Mouse (Mus musculus) kidney, adult 2 months (tissue): ENCODE results near the gene Ttc30b. TPM values are rescaled to one million over a fixed set of nuclear protein-coding genes. Genes with fewer than 3 reads are reported as not detected.
A peak's percentile ranks its signal among the peaks of the same experiment; 100 is the strongest.
"Not testable (repeated sequence)": the region's sequence is repeated elsewhere in the genome, so short reads cannot be mapped to it uniquely, and the experiment has no call there.

Experiments
- DNase-seq: peaks from one replicate; pipeline ENCODE4 v3.0.0; 2021
- H3K27ac ChIP-seq: fragments of 200-500 bp; 2 replicates; pipeline ENCODE4 v1.5.1; 2012; ENCODE audit warnings: low read depth, low read length, control low read depth, inconsistent platforms; ENCODE audit not compliant: insufficient read depth
- H3K27me3 ChIP-seq: fragments of 200-500 bp; replicated peaks from 2 replicates; pipeline ENCODE4 v1.6.1; 2012; ENCODE audit warnings: mild to moderate bottlenecking, moderate library complexity, low read length, inconsistent platforms; ENCODE audit not compliant: control insufficient read depth, insufficient read depth
- H3K36me3 ChIP-seq: fragments of 200-500 bp; 2 replicates; pipeline ENCODE4 v1.6.1; 2012; ENCODE audit warnings: mild to moderate bottlenecking, moderate library complexity, low read length, inconsistent platforms; ENCODE audit not compliant: control insufficient read depth, insufficient read depth
- H3K4me1 ChIP-seq: fragments of 200-500 bp; 2 replicates; pipeline ENCODE4 v1.6.1; 2011; ENCODE audit warnings: low read length; ENCODE audit not compliant: control insufficient read depth, insufficient read depth
- H3K4me3 ChIP-seq: fragments of 200-500 bp; 2 replicates; pipeline ENCODE4 v1.5.1; 2011; ENCODE audit warnings: mild to moderate bottlenecking, low read depth, low read length, control low read depth; ENCODE audit not compliant: insufficient read depth
- CTCF ChIP-seq: fragments of 200-500 bp; conservative IDR thresholded peaks from 2 replicates; pipeline ENCODE4 v1.5.1; 2011; ENCODE audit warnings: low read depth, mild to moderate bottlenecking, control low read depth, low read length, moderate library complexity, mixed read lengths; ENCODE audit not compliant: insufficient read depth, insufficient read length
- POLR2A ChIP-seq: fragments of 200-500 bp; IDR thresholded peaks from one replicate; pipeline ENCODE4 v1.6.1; 2011; ENCODE audit warnings: low read depth, low read length, control low read depth
- WGBS: fragments of 180-500 bp; shearing (Covaris S2); methylation state at CpG from one replicate; pipeline ENCODE4 v1.1.7; 2018; 5-methylcytosine and 5-hydroxymethylcytosine counted together
- polyA plus RNA-seq: library from polyadenylated mRNA; depleted of rRNA; stranded (reverse); fragments of >200 nt; gene quantifications from 2 replicates; pipeline ENCODE4 v1.2.3, GENCODE M21; 2012

Gene Ttc30b
- polyA plus RNA-seq, 1 experiment, result 9.4 TPM

GRCm38 (mm10) chr2:75976070-75976469 is 37.7 kb upstream of the Ttc30b start:
- H3K36me3 ChIP-seq, H3K27me3 ChIP-seq, H3K4me3 ChIP-seq, DNase-seq, H3K27ac ChIP-seq, H3K4me1 ChIP-seq: not testable (repeated sequence)
- 71% methylated on average over 2 of the region's 2 CpGs for WGBS

GRCm38 (mm10) chr2:75974131-75974530 is 35.7 kb upstream of the Ttc30b start:
- no peak overlapping the region for H3K27ac ChIP-seq
- H3K4me1 ChIP-seq, result no peaks in the 10 kb centered on the region
- 74% methylated on average over 9 of the region's 9 CpGs for WGBS
- no peak overlapping the region for H3K4me3 ChIP-seq
- TF ChIP-seq POLR2A, result no peak
- no peak for TF ChIP-seq CTCF
- H3K27me3 ChIP-seq, result no peaks in the 10 kb centered on the region
- H3K36me3 ChIP-seq, result no peaks in the 10 kb centered on the region
- DNase-seq, result no peak

GRCm38 (mm10) chr2:75964972-75965371 is 26.6 kb upstream of the Ttc30b start:
- no peak overlapping the region for H3K4me3 ChIP-seq
- H3K4me1 ChIP-seq, result no peaks in the 10 kb centered on the region
- H3K36me3 ChIP-seq, result no peaks in the 10 kb centered on the region
- no peaks in the 10 kb centered on the region for H3K27me3 ChIP-seq
- 19% methylated on average over 5 of the region's 5 CpGs for WGBS
- no peak for TF ChIP-seq POLR2A
- TF ChIP-seq CTCF, result peak; percentile 28
- no peak overlapping the region for H3K27ac ChIP-seq
- DNase-seq, result peak; percentile 77

- Histone ChIP-seq H3K27me3 (no peaks in the 10 kb centered on the region), H3K4me1 (no peaks in the 10 kb centered on the region), H3K36me3 (no peaks in the 10 kb centered on the region), H3K4me3 (no peak overlapping the region), H3K27ac (no peak overlapping the region)
- TF ChIP-seq CTCF, result peak; percentile 62
- no peak for TF ChIP-seq POLR2A
- 12% methylated on average over 14 of the region's 14 CpGs for WGBS
- DNase-seq, result peak; percentile 63
Measured at GRCm38 (mm10) chr2:75964512-75964911, 26.1 kb upstream of the Ttc30b start.

GRCm38 (mm10) chr2:75964051-75964450 is 25.7 kb upstream of the Ttc30b start:
- Histone ChIP-seq H3K27ac (no peak overlapping the region), H3K4me1 (no peaks in the 10 kb centered on the region), H3K36me3 (no peaks in the 10 kb centered on the region), H3K27me3 (no peaks in the 10 kb centered on the region), H3K4me3 (no peak overlapping the region)
- DNase-seq, result no peak
- TF ChIP-seq CTCF (no peak), POLR2A (no peak)
- WGBS, result 71% methylated on average over 5 of the region's 5 CpGs

- TF ChIP-seq CTCF, result no peak
- TF ChIP-seq POLR2A, result no peak
- DNase-seq, result no peak
- Histone ChIP-seq H3K4me1 (no peaks in the 10 kb centered on the region), H3K36me3 (no peaks in the 10 kb centered on the region), H3K27me3 (no peaks in the 10 kb centered on the region), H3K4me3 (no peak overlapping the region), H3K27ac (no peak overlapping the region)
- 85% methylated on average over 10 of the region's 10 CpGs for WGBS
Measured at GRCm38 (mm10) chr2:75963211-75963840, 24.9 kb upstream of the Ttc30b start.

GRCm38 (mm10) chr2:75960366-75961330 is 22.3 kb upstream of the Ttc30b start:
- WGBS, result 58% methylated on average over 15 of the region's 15 CpGs
- no peak overlapping the region for H3K4me3 ChIP-seq
- H3K27ac ChIP-seq, result no peak overlapping the region; the same call in 1 of the 2 replicates
- no peaks in the 10 kb centered on the region for H3K4me1 ChIP-seq
- TF ChIP-seq CTCF (no peak), POLR2A (no peak)
- DNase-seq, result peak; percentile 57
- H3K36me3 ChIP-seq, result no peaks in the 10 kb centered on the region
- no peaks in the 10 kb centered on the region for H3K27me3 ChIP-seq
